Mouse (Mus musculus): ENCODE data around the gene Vmn1r189. TPM values are rescaled to one million over a fixed set of nuclear protein-coding genes. Genes with fewer than 3 reads are reported as not detected.
"Not testable (repeated sequence)": the region's sequence is repeated elsewhere in the genome, so short reads cannot be mapped to it uniquely, and the experiment has no call there.

Vmn1r189 gene
- total RNA-seq (2021): not detected
- long read RNA-seq, experiment 1: 0 reads
- long read RNA-seq, experiment 2: 0 reads

DNA sequence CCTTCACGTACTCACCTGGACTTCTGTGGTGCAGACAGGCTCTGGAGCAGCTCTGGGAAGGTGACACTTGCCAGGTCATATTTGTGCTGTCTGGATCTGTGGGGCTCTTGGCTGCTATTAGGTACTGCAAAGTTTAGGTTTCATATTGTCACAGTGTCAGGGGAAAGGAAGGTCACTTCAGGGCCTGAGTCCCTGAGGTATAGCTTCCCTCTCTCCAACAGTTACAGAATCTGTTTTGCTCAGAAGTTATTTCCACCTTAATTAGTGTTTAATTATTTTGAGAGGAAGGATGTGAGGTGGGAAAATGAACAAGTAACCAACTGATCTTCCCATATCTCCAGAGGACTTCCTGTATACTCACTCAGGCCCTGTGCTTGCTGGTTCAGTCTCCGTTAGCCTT, at the start of gene Vmn1r189:
Vmn1r189 (minus strand) TSS at position 101 of the 400 bp plus-strand sequence.
- not testable (repeated sequence) for DNase-seq

DNA sequence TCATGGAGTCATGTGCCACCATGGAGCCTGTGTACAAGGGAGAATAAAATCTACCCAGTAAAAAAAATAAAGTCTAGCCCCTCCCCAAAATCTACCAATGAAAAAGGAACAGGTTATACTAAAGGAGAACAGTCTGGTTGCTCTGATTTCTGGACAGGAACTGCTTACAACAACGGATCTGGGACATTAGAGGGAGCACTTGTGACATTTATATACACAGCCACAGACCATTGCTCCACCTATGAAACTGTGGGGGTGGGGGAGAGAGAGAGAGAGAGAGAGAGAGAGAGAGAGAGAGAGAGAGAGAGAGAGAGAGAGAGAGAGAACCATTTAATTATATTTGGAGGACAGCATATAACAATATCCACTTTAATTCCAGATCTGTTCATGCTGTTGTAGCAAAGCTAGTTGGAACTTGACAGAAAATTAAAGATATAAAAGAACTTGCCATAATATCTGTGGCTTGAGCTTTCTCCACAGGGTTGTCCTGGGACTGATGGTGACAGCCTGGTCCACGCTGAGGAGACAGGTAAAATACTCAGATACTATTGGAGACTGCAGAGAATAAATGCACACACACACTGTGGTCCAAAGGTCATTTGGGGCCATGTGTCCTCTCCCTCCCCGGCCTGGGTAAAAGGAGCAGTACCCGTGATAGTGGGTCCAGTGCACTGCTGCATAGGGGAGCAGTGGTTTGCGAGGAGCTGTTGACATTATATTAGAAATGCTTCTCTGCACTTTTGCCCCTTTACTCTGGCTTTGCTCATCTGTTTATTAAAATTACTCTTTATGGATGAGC, 31.1 kb upstream of the Vmn1r189 start:
- DNase-seq: not testable (repeated sequence)

DNA sequence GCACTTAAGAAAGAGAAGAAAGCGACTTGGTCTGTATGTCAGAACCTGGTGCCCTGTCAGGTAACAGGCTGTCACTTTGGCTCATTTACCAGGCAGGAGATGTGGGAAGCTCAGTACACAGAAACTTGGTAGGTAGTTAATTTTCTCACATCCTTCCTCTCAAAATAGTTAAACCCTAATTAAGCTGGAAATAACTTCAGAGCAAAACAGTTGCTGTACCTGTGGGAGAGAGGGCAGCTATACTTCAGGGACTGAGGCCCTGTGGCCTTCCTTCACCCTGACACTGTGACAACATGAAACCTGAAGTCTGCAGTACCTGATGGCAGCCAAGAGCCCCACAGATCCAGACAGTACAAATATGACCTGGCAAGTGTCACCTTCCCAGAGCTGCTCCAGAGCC, 21.5 kb downstream of the Vmn1r189 start, which contains the start of gene Vmn1r188:
Vmn1r188 (plus strand) TSS at position 301 of the 400 bp plus-strand sequence.
- not testable (repeated sequence) for DNase-seq

DNA sequence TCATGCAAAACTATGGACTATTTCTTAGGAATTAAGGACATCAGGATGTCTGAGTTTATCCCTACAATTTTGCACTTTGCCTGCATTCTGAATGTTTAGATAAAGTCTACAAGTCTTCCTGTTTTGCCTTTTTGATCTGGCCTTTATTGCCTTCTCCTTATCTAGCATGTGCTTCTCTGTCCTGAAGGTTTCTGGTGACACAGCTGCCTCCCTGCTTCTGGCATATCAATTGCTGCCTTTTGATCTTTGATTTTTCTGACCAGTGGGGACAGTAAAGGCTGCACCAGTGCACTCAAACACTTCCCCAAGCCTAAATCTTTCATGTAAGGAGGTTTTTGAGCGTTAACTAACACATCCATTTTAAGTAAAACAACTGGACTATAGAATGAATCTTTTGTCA, 42.2 kb downstream of the Vmn1r189 start:
- no peak for DNase-seq

DNA sequence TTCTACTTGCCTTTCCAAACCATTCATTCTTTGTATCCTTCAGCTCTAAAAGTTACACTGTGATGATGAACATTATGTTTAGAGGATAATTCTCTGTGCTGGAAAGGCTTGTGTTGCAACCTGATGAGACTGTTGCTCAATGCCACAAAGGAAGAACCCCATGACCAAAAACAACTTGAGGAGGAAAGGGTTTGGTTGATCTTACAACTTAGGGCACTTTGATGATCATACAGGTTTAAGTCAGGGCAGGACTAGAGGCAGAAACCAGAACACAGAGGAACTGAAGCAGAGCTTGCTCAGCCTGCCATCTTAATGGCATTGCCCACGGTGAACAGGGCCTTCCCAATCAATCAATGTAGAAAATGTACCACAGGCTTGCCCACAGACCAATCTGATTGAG, 44.2 kb downstream of the Vmn1r189 start:
- DNase-seq: no peak

DNA sequence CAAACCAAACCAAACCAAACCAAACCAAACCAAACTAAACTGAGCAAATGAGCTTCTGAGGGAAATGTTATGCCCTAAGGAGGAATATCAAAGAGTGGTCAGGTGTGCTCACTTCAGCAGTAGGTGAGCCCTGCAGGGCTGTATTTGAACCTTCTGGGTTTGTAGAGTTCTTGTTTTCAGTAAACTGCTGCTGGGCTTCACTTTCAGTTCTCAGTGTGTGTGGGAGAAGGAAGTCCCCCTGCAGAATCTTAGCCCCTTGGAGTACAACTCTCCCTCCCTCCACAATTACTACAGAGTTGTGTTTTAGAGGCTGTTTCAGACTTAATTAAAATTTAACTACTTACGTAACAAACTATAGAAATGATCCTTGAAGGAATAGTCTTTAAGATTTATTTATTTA, 51.9 kb downstream of the Vmn1r189 start:
- no peak for DNase-seq

DNA sequence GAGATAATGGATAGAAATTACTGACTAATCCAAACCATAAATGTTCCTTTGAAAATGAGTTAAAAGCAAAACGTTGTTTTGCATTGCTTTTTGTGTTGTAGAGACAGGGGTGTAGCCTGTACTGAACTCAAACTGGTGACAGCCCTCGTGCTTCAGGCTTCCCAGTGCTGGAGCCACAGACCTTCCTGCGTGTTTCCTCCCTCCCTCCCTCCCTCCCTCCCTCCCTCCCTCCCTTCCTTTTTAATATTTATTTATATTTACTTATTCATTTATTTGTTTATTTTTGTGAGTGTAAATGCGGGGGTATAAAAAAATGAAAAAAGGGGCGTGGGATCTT, 54.1 kb downstream of the Vmn1r189 start:
- DNase-seq: no peak

DNA sequence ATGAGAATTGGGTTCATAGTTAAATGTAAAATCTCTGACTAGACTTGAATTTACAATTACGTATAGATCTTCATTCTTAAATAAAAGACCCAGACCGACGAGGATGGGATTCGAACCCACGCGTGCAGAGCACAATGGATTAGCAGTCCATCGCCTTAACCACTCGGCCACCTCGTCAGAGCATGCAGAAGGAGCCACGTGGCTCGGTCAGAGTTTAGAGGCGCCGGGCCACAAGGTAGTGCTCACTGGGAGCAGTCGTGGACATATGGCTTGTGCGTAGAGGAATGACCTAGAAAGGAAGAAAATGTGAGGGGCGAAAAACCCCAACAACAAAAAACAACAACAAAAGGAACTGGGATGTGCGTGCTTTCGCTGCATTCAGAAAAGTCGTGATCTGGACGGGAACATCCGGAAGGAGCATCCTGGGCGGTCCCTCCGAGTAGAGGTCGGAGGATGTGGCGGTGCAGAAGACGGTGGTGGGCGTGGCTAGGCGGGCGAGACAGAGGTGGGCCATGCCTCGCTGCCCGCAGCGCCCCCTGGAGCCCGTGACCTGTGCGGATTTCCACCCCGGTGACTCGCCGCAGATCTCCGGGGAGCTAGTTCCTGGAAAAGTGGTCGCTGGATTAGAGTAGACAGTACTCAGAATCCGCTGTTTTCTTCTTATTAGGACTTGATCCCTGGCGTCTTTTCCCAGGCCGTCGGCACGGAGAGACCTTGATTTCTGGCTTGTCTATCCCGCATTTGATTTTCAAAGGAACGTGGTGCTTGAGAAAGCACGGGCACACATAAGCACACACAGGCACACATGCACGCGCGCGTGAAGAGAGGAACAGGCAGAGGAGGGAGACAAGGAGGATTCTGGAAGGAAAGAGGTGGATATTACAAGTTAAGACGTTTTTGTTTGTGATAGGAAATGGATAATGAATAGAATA, 54.8 kb downstream of the Vmn1r189 start:
- DNase-seq: peak; percentile 94 to 97

Small RNAs within 50 kb of the gene (microRNA-seq; reads per million reads assigned to microRNA genes)
- not detected for gene Gm26300

Other genes starting within 250 kb of the Vmn1r189 start
- 1 to 10 TPM; 1.5 to 1.6 TPM for gene Zfp184, start 160.7 kb downstream of the Vmn1r189 start, total RNA-seq (2021)
- gene Pom121l2, start 124.6 kb downstream of the Vmn1r189 start, total RNA-seq (2021): not detected
- gene Prss16, start 96.1 kb downstream of the Vmn1r189 start, total RNA-seq (2021): under 1 TPM in 1 of 2 experiments, not detected in 1; 0.53 TPM
- gene Hist1h2ah, start 70.3 kb downstream of the Vmn1r189 start, total RNA-seq (2021): 10 to 100 TPM; 58.6 to 69.2 TPM
- 10 to 100 TPM; 67.8 to 68.6 TPM for gene Hist1h2bk, start 70.0 kb downstream of the Vmn1r189 start, total RNA-seq (2021)
- gene Hist1h4i, start 64.5 kb downstream of the Vmn1r189 start, total RNA-seq (2021): 10 to 100 TPM; 75.2 to 76.6 TPM
- 10 to 100 TPM; 41.1 to 45.0 TPM for gene Hist1h2ag, start 62.9 kb downstream of the Vmn1r189 start, total RNA-seq (2021)
- 10 to 100 TPM; 40.2 to 48.5 TPM for gene Hist1h2bj, start 62.6 kb downstream of the Vmn1r189 start, total RNA-seq (2021)
- not detected for gene Vmn1r188, start 21.4 kb downstream of the Vmn1r189 start, total RNA-seq (2021)
- gene Vmn1r191, start 78.1 kb upstream of the Vmn1r189 start, total RNA-seq (2021): not detected
- gene Vmn1r192, start 85.3 kb upstream of the Vmn1r189 start, total RNA-seq (2021): not detected
- gene Vmn1r193, start 117.3 kb upstream of the Vmn1r189 start, total RNA-seq (2021): not detected
- not detected for gene Vmn1r194, start 138.4 kb upstream of the Vmn1r189 start, total RNA-seq (2021)
- gene Vmn1r195, start 164.7 kb upstream of the Vmn1r189 start, total RNA-seq (2021): not detected
- gene Vmn1r196, start 184.1 kb upstream of the Vmn1r189 start, total RNA-seq (2021): not detected
- not detected for gene Vmn1r197, start 218.8 kb upstream of the Vmn1r189 start, total RNA-seq (2021)
- not detected for gene Vmn1r198, start 244.5 kb upstream of the Vmn1r189 start, total RNA-seq (2021)